Mouse (Mus musculus) heart, adult 2 months (tissue): ENCODE results near the gene Ttyh2. TPM values are rescaled to one million over a fixed set of nuclear protein-coding genes. Genes with fewer than 3 reads are reported as not detected.

ENCODE experiments used
- DNase-seq, 2 experiments: peaks; one replicate each; pipeline ENCODE4 v3.0.0; 2021
- H3K27ac ChIP-seq: fragments of 200-600 bp; 2 replicates; pipeline ENCODE4 v1.8.1; 2022
- H3K27me3 ChIP-seq: fragments of 200-500 bp; 2 replicates; pipeline ENCODE4 v1.6.1; 2012; ENCODE audit warnings: mild to moderate bottlenecking, low read length, inconsistent platforms, mixed read lengths; ENCODE audit not compliant: control insufficient read depth, insufficient read depth
- H3K36me3 ChIP-seq: fragments of 200-500 bp; 2 replicates; pipeline ENCODE4 v1.6.1; 2012; ENCODE audit warnings: low read length, inconsistent platforms; ENCODE audit not compliant: control insufficient read depth, insufficient read depth
- H3K4me1 ChIP-seq: fragments of 200-500 bp; 2 replicates; pipeline ENCODE4 v1.6.1; 2011; ENCODE audit warnings: low read length; ENCODE audit not compliant: control insufficient read depth, insufficient read depth
- H3K4me3 ChIP-seq: fragments of 200-600 bp; 2 replicates; pipeline ENCODE4 v1.8.1; 2022
- H3K79me2 ChIP-seq: fragments of 200-500 bp; replicated peaks from 2 replicates; pipeline ENCODE4 v1.6.1; 2012; ENCODE audit warnings: mild to moderate bottlenecking, inconsistent platforms, low read length, moderate library complexity, mixed read lengths; ENCODE audit not compliant: control insufficient read depth, insufficient read depth
- H3K9ac ChIP-seq: fragments of 200-500 bp; 2 replicates; pipeline ENCODE4 v1.6.1; 2012; ENCODE audit warnings: low read depth, mild to moderate bottlenecking, control low read depth, inconsistent platforms, low read length, mixed read lengths
- CTCF ChIP-seq: fragments of 200-600 bp; IDR thresholded peaks from 2 replicates; pipeline ENCODE4 v1.8.1; 2022; ENCODE audit warnings: antibody characterized with exemption, mild to moderate bottlenecking, moderate library complexity
- EP300 ChIP-seq: fragments of 200-500 bp; IDR thresholded peaks from 2 replicates; pipeline ENCODE4 v1.6.1; 2011; ENCODE audit warnings: low read depth, low read length, control low read depth; ENCODE audit not compliant: insufficient read depth
- POLR2A ChIP-seq: fragments of 200-500 bp; IDR thresholded peaks from 2 replicates; pipeline ENCODE4 v1.6.1; 2011; ENCODE audit warnings: mild to moderate bottlenecking, low read depth, low read length, control low read depth; ENCODE audit not compliant: insufficient read depth
- WGBS: fragments of 180-500 bp; shearing (Covaris S2); methylation state at CpG from one replicate; pipeline ENCODE4 v1.1.7; 2018; 5-methylcytosine and 5-hydroxymethylcytosine counted together
- intact Hi-C: fragments of 180-260 bp; cut with DNase I; formaldehyde crosslinking; loops from one replicate; pipeline ENCODE4 v1.15.1; 2025
- polyA plus RNA-seq: library from polyadenylated mRNA; depleted of rRNA; stranded (reverse); fragments of >200 nt; gene quantifications from 2 replicates; pipeline ENCODE4 v1.2.3, GENCODE M21; 2012
- total RNA-seq, 2 experiments: library from RNA; stranded (reverse); gene quantifications; 2 replicates each; pipeline ENCODE4 v1.2.3; 2021

The Ttyh2 gene
- total and polyA plus RNA-seq, 3 experiments: 4.3 to 6.3 (median 4.9) TPM

DNA sequence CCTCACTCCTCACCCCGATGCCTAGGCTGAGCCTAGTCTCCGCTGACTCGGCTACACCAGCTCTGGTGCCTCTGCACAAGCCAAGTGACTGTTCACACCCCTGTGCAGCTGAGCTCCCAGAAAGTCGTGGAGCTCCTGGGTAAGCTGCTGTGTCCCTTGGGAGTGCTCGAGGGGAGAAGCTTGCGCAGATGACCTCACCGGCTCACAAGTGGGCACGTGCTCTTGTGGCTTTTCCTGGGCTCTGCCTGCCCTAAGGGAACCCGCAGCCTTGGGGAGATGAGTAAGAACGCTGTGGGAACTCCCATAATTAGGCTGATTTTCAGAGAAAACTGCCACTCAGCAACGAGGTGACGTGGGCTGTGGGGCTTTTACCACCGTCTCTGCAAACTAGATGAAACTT is 47.8 kb downstream of the Ttyh2 start:
- 63% methylated on average over 13 of the region's 13 CpGs for WGBS
- TF ChIP-seq EP300: no peak
- TF ChIP-seq CTCF: no peak
- no peak for TF ChIP-seq POLR2A
- intact Hi-C loops: no loop called here
- H3K79me2 ChIP-seq: no peaks in the 10 kb centered on the region
- peaks cover 4% of the 10 kb centered on the region for H3K4me1 ChIP-seq
- H3K9ac ChIP-seq: no peak overlapping the region
- H3K27ac ChIP-seq: no peak overlapping the region
- H3K36me3 ChIP-seq: no peaks in the 10 kb centered on the region
- peak in 1 of 2 experiments; percentile 27 for DNase-seq
- no peak overlapping the region for H3K4me3 ChIP-seq
- no peaks in the 10 kb centered on the region for H3K27me3 ChIP-seq

DNA sequence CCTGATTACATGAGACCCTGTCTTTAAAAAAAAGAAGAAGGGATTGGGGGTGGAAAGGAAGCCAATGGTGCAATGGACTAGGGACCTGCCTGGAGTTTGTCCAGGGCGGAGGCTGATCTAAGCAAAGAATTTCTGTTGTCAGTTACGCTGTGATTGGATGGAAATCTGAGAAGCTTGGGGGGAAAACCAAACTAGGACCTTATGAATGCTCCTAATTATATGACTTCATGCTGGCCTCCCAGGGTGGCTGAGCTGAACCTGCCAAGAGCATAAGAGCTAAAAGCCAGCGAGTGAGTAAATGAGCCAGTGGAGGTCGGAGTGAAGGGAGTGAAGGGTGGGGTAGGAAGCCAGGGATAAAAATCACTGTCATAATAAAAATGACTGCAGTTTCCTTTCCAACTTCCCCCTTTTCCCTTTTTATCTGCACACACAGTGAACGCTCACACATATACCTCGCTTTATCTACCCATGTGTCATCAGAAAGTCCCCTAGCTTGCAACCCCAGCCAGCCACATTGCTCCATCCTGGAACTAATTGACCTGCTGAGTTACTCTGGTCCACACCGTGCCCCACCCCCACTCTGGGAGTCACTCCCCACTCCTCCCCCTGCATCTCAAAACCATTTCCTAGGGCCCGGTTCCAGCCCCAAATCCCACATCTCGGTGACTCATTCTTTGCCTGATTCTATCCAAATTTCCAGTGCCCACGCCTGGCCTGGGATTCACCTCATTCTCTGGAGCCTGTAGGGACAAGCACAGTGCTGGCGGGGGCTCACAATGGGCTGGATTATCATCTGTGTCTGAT is 49.8 kb downstream of the Ttyh2 start:
- Histone ChIP-seq H3K9ac (no peak overlapping the region), H3K27me3 (no peaks in the 10 kb centered on the region), H3K4me1 (peaks cover 4% of the 10 kb centered on the region), H3K27ac (no peak overlapping the region), H3K4me3 (no peak overlapping the region), H3K36me3 (no peaks in the 10 kb centered on the region), H3K79me2 (no peaks in the 10 kb centered on the region)
- intact Hi-C loops: loop anchor here (5.0 kb wide), 1 partner anchor 48 kb away; the partner anchor contains the start of gene Ttyh2
- WGBS: 41% methylated on average over 11 of the region's 11 CpGs
- DNase-seq: peak; percentile 57 to 67
- TF ChIP-seq CTCF (no peak), POLR2A (no peak), EP300 (no peak)

DNA sequence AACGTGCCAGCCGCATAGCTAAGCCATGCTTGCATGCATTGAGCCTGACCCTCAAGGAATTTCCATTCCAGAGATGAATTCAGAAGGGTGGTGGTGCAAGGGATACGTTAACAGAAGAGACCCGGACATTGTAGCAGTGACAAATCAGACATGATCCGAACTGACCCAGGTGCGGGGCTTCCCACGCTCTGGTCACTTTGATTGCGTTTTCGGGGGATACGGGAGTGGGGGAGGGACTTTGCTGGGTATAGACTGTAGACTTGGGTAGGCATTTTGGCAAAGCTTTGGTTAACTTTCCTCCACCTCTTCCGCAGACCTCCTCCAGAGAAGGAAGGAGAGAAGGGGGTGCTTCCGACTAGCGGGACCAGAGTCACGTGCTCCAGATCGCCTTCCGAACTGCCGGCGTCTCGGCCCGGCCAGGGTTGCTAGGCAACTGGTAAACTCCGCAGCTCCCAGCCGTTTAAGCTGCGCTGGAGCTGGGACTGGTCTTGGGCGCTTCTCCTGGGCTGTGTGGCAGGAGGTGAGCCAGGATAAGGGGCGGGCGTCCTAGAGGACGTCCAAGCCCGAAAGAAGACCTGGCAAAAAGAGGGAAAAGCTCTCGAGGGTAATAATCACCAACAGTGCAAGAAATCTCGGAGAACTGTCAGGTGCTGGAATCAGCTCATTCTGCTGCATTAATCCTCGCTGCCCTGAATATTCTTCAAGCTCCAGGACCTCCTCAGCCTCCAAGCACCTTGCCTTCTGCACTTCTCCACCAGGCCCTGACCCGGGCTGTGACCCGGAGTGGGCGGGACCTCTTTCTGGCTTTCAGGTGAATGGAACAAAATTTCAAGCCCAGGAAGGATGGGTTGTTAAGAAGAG is 52.0 kb downstream of the Ttyh2 start, which contains the start of gene Dnaic2:
Gene Dnaic2 (plus strand): TSS at position 444 of the 861 bp plus-strand sequence.
- 11% methylated on average over 34 of the region's 34 CpGs for WGBS
- no peaks in the 10 kb centered on the region for H3K27me3 ChIP-seq
- no peaks in the 10 kb centered on the region for H3K36me3 ChIP-seq
- TF ChIP-seq CTCF (no peak), POLR2A (no peak), EP300 (no peak)
- H3K4me3 ChIP-seq: peak within 1 kb of the TSS; percentile 37
- no peaks in the 10 kb centered on the region for H3K79me2 ChIP-seq
- peak; percentile 74 to 86 for DNase-seq
- peaks cover 4% of the 10 kb centered on the region for H3K4me1 ChIP-seq
- H3K9ac ChIP-seq: no peak within 1 kb of the TSS
- intact Hi-C loops: loop anchor here (5.0 kb wide), 1 partner anchor 50 kb away; the partner anchor contains the start of gene Ttyh2
- H3K27ac ChIP-seq: no peak within 1 kb of the TSS

DNA sequence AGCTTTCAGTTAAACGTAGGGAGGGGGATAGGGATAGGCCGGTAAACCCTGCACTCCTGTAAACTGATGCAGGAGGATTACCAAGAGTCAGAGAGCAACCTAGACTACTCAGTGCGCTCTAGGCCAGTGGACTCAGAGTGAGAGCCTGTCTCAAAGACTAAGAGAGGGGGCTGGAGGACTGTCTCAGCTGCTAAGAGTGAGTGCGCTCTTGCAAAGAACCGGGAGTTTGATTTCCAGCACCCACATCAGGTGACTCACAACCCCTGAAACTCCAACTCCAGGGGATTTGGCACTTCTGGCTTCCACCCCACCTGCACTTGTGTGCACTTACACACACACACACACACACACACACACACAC is 52.6 kb downstream of the Ttyh2 start:
- 52% methylated on average over 5 of the region's 5 CpGs for WGBS
- no peak for TF ChIP-seq CTCF
- no peak for TF ChIP-seq POLR2A
- no peak for TF ChIP-seq EP300
- no peak for DNase-seq
- no peaks in the 10 kb centered on the region for H3K27me3 ChIP-seq
- H3K4me3 ChIP-seq: no peak overlapping the region; the same call in 1 of the 2 replicates
- no peak overlapping the region for H3K9ac ChIP-seq
- no peak overlapping the region for H3K27ac ChIP-seq
- no peaks in the 10 kb centered on the region for H3K36me3 ChIP-seq
- H3K4me1 ChIP-seq: peaks cover 4% of the 10 kb centered on the region
- intact Hi-C loops: loop anchor here (5.0 kb wide), 1 partner anchor 51 kb away; the partner anchor contains the start of gene Ttyh2
- H3K79me2 ChIP-seq: no peaks in the 10 kb centered on the region

GRCm38 (mm10) chr11:114728333-114728732 is 53.1 kb downstream of the Ttyh2 start:
- H3K36me3 ChIP-seq: no peaks in the 10 kb centered on the region
- H3K4me1 ChIP-seq: peaks cover 4% of the 10 kb centered on the region
- no peak overlapping the region for H3K27ac ChIP-seq
- no peak overlapping the region for H3K4me3 ChIP-seq
- H3K27me3 ChIP-seq: no peaks in the 10 kb centered on the region
- no peak for DNase-seq
- TF ChIP-seq CTCF (no peak), POLR2A (no peak), EP300 (no peak)
- no peaks in the 10 kb centered on the region for H3K79me2 ChIP-seq
- intact Hi-C loops: loop anchor here (5.0 kb wide), 1 partner anchor 51 kb away; the partner anchor contains the start of gene Ttyh2
- WGBS: 30% methylated on average over 5 of the region's 5 CpGs
- H3K9ac ChIP-seq: no peak overlapping the region
